Mouse (Mus musculus) skeletal muscle tissue, adult 2 months (tissue): ENCODE data around the gene Gapvd1.

Source experiments
- DNase-seq: peaks from one replicate; pipeline ENCODE4 v3.0.0-alpha.2; 2012; ENCODE audit warnings: low read depth, low spot score

Gapvd1 gene

DNA sequence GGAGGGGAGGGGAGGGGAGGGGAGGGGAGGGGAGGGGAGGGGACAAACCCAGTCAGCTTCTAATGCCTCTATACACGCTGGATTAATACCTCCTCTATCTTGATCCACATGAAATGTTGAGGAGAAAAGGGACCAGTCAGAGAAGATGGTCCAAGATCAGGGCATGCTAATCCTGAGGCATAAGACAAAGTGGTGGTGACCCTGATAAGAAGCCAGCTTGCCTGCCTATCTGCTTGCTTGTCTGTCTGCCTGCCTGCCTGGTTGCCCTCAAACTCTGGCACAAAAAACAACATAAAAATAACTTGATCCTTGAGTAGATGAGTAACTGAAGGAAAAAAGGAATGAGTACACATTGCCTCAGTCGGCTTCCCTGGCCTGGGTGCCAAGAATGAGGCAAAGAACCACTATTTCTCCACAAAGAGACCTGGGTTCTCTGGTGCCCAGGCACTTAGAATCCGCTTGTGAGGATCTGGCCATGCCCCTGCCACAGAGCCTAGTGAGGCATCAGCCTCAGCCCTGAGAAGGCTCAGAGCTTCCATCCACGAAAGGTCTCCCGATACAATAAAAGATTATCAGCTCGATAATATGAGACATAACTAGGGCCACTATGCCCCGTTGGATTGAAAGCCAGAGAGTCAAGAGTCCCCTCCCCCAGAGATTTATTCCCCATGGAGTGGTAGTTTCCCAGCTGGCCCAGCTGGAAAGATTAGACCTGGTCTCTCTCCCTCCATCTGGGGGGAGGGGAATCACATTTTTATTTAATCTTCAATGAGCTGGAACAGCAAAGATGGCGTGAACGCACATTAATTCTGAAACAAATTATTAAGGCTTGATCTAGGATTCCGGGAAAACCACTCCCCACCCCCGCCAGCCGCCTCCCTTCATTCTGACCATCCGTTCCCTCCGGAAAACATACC is 119.5 kb downstream of the Gapvd1 start:
- no peak for DNase-seq

DNA sequence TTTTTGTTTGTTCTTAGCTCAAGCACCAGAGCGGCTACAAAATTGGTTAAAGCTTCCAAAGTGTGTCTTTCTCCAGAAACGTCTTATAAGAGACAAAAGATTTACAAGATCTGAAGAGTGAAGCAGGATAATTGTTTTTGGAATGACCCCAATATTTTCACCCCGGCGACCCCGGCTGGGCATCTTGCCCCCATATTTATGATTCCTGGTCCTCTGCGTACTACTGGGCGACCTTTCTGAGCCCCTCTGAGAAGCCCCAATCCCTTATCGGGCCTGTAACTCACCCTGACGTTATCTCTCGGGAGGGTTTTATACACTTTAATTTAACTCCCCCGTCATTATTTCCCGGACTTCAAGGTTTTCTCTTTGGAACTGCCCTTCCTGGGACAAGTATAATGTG is 123.0 kb downstream of the Gapvd1 start:
- DNase-seq = no peak

DNA sequence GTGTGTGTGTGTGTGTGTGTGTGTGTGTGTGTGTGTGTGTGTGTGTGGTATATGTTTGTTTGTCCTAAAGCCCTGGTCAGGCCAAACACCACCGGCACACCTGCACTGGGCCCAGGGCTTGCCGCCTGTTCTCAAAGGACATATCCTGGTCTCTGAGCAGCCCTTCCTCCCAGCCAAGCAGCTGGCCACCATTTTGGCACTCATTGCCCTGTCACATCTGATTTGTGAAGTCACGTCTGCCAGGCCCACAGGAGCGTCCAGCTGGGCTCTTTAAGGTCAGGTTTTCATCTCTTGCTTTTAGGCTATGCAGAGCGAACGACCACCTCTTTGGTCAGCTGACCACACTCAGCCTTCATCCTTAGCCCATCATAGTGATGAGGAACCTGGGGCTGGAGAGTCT is 124.6 kb downstream of the Gapvd1 start:
- no peak for DNase-seq

DNA sequence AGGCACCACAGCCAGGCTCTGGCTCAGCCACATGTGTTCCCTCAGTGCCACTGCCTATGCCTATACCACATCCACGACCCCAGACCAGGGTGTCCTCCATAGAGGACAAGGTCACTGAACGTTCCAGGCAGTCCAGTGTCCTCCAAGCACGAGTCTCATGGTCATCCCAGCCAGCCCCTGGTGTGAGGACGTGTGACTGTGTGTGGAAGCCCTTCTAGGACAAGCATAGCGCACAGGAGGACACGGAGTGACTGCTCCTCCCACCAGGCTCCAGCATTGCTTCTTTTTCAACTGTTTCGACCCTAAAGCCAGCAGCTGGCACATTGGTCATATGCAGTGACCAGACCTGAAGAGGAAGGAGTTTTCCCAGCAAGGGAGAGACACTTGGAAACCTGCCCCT is 125.3 kb downstream of the Gapvd1 start:
- no peak for DNase-seq

DNA sequence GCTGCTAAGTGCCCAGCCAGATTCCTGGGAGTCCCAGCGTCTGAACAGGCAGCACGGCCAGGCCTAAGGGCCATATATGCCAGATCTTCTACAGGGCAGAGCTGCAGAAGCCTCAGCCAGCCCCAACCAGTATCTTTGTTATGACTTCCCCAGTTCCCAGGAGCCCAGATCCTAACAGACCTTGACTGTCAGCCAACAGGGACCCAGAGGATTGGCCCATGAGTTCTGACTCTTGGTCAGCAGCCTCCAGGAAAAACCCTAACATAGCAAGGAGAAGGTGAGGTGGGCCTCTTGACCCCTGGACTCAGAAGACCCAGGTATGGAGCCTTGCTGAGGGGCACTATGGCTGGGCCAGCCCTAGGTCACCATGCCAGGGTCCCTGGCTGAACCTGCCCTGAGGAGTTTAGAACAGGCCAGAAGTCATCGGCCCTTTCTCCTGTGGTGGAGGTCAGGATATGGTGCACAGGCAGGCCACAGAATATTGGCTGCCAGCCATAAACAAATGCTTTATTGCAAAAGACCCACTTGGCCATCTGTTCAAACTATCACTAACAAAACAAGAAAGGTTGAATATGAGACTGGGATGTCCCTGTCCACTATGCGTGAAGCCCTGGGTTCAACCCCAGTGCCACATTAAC is 126.0 kb downstream of the Gapvd1 start:
- DNase-seq = no peak

DNA sequence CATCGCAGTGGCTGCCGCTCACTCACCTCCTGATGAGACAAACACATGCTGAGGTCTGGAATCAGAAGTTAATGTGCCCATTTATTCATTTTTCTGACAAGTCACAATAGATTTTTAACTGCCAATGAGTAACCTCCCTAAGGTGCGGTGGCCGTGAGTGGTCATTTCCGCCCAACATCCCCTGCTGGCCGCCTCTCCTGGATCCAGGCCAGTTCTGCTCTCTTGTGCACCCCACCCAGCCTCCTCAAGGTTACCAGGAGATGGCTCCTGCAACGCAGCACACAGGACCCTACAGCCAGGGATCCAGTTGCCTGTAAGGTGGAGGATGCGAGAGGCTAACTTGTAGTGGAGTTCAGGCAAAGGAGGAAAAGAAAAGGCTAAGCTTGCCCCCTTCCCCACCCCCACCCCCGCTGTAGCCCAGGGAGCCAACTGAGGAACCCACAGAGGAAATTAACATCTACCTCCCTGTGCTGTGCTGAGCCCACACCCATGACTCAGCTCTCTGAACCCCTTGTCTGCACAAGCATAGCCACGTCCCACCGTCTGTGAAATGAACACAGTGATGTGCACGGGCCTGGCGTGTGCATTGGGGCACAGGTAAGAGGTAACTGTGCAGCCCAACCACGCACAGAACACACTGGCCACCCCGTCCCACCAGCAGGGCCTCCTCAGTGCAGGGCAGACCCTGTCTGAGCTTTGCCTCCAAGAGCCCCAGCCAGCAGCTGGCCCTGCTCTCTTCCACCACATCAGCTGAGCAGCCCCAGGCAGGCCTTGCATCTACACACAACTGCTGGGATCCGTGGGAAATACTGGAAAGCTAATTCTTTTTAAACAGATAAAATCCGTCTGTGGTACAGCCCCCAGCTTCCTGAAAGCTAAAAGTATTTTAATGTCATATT is 127.5 kb downstream of the Gapvd1 start:
- DNase-seq = no peak
